Mouse (Mus musculus) spleen, adult 12 weeks (tissue): ENCODE results near the gene Ntn1.

ENCODE experiments used
- DNase-seq: peaks from one replicate; pipeline ENCODE4 v3.0.0; 2022; ENCODE audit warnings: low spot score

Ntn1 gene

DNA sequence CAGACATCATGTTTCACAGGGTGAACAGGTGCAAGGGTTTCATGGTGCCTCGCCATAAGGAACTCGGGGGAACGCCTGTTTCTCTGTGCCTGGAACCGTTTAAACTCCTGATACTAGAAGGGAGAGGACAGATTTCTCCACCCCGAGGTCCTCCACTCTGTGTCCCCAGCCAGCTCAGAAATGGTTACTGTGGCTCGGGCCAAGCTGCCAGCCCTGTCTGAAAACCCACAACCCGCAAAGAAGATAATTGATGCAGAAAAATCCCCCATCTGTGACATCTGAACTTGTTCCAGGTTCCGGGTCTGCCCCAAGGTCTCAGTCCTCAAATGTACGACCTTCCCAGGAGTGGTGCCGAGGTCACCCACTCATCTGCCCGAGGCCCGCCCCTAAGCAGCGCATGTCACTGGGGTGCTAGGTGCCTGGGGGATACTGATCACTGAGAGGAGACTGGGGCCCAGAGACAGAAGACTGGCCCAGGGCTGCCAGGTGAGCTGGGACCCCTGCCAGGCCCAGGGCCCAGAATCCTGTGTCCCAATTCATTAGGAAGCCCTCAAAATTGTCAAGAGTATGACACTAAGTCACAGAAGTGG is 68.9 kb downstream of the Ntn1 start:
- no peak for DNase-seq

- DNase-seq = no peak
Observed at GRCm38 (mm10) chr11:68331117-68331437, 69.5 kb downstream of the Ntn1 start.

- no peak for DNase-seq
Observed at GRCm38 (mm10) chr11:68330398-68331116, 70.1 kb downstream of the Ntn1 start.

- DNase-seq = no peak
Observed at GRCm38 (mm10) chr11:68324863-68325262, 75.8 kb downstream of the Ntn1 start.

- no peak for DNase-seq
Observed at GRCm38 (mm10) chr11:68321417-68321816, 79.2 kb downstream of the Ntn1 start.

GRCm38 (mm10) chr11:68315551-68316130 is 85.0 kb downstream of the Ntn1 start:
- DNase-seq = no peak

DNA sequence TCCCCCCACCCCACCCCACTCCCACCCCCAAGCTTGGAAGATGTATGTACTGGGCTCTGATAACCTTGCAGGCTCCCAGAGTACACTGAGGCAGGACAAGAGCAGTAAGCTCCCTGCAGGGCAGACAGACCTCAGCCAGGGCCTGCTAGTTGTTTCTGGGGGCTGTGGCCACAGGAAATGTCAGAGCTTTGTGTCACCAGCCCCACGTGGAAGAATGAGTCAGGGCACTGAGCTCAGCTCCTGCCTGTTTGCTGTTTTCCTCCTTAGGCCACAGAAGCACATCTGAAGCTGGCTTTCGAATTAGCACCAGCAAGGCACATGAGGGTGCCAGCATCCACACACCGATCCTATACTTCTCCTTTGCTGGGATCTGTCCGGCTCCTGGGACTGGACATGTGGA is 86.8 kb downstream of the Ntn1 start:
- DNase-seq = no peak

DNA sequence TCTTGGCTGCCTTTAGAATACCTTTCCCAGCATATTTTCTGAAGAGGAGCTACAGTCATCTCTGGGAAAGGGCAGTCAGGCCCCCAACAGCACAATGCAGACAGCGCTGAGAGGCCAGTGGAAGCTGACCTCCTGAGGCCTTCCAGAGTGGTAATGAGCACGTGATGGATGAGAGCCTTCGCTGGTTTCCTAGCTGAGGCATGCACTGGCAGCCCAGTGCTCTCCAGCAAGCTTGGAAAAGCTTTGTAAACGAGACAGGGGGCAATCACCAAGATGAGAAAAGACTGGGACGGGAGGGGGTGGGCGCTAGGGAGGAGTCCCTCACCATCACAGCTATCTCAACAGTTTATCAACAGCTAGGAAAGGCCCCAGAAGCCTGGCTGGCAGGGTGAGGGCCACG is 87.6 kb downstream of the Ntn1 start:
- DNase-seq = no peak

- DNase-seq = no peak
Observed at GRCm38 (mm10) chr11:68308911-68309580, 91.6 kb downstream of the Ntn1 start.

GRCm38 (mm10) chr11:68305997-68306396 is 94.6 kb downstream of the Ntn1 start:
- no peak for DNase-seq

DNA sequence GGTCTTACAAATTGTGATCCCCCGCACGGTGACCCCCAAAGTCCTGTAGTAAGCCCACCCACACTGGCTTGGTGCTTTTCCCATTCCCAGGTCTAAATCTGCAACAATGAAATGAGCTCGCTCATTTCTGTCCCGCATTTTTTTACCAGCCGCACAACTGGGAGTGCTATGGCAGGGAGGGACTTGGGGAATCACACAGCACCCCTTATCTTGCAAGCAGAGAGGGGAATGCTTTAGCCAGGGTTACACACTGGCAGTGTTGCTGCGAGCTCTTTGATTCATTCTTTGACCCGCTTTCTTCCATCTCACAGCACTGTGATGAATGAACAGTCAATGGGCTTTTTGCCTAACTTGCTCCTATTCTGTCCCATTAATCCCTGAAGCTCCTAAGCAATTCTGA is 98.3 kb downstream of the Ntn1 start:
- no peak for DNase-seq

DNA sequence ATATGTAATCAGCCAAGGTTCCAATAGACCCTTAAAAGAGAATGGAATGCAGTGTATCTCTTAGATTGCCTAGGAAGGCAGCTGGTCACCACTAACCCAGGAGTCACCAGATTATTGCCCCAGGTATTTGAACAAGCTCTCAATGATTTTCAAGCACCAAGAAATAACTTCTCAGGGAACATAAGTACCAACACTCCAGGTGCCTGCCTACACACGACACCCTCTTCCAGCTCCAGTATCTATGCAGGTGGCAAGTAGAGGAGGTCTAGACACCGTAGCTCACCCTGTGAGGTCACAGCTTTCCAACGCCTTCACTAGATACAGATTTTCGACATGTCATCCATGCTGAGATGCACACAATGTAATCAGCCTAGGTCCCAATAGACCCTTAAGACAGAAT is 99.0 kb downstream of the Ntn1 start:
- no peak for DNase-seq

DNA sequence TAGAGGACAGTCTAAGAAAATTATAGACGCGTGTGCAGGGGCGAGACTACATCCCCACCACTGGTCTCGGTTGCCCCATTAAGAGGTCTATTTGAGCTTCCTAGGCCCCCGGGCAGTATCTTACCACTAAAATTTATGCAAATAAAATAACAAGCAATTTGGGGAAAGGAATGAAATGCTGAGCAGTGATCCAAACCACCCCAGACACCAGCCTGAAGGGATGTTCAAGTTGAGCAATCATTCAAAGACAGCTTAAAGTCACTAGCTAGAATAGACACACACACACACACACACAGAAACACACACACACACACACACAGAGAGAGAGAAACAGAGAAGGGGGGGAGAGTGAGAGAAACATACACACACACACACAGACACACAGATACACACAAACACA is 105.1 kb downstream of the Ntn1 start:
- DNase-seq = no peak

- no peak for DNase-seq
Observed at GRCm38 (mm10) chr11:68290631-68291030, 110.0 kb downstream of the Ntn1 start.

- no peak for DNase-seq
Observed at GRCm38 (mm10) chr11:68287331-68287730, 113.3 kb downstream of the Ntn1 start.

- DNase-seq = no peak
Observed at GRCm38 (mm10) chr11:68286142-68286808, 114.3 kb downstream of the Ntn1 start.

DNA sequence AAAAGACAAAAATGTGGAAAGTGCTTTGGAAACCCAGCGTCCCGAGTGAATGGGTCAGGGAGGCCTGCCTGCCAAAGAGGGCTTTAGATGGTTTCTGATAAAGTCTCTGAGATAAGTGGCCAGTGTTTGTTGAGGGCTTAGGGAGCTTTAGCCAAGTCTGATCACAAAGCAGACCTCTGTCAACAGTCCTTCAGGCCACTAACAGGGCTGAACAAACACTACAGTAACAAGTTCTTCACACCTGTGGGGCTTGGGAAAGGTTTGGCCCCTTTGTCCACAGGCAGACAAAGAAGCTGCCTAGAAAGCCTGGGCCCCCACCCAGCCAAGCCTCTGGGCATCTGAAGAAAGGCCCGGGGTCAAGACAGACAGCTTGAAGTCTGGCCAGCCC is 114.9 kb downstream of the Ntn1 start:
- DNase-seq = no peak

DNA sequence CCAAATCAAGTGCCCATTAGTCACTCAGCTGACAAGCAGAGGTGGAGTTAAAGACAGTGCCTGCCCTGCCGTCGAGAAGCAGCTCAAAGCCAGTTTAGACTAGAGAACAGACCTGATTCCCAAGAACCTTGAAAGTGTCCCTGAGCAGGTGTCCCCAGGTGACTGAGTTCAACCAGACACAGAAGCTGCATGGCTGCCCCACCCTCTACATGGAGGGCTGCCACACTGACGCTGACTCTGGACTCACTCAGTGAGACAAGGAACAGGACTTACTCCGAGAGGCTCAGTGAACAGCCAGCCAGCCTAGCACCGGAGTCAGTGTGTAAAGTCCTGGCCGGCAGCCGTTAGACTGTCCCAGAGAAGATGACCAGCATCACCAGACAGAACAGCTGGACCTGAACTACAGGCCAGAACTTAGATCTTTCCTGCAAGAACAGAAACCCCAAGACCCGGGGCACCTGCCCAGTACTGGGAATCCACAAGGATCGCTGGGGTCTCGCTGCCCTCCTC is 120.6 kb downstream of the Ntn1 start:
- no peak for DNase-seq

GRCm38 (mm10) chr11:68276945-68277344 is 123.7 kb downstream of the Ntn1 start:
- DNase-seq = no peak

- DNase-seq = no peak
Observed at GRCm38 (mm10) chr11:68274331-68274811, 126.3 kb downstream of the Ntn1 start.

GRCm38 (mm10) chr11:68273855-68274254 is 126.8 kb downstream of the Ntn1 start:
- DNase-seq = no peak

- DNase-seq = no peak
Observed at GRCm38 (mm10) chr11:68270730-68271467, 129.7 kb downstream of the Ntn1 start.
